ENCODE assay signal across 8 mouse cellular contexts in the genomic region with DNA sequence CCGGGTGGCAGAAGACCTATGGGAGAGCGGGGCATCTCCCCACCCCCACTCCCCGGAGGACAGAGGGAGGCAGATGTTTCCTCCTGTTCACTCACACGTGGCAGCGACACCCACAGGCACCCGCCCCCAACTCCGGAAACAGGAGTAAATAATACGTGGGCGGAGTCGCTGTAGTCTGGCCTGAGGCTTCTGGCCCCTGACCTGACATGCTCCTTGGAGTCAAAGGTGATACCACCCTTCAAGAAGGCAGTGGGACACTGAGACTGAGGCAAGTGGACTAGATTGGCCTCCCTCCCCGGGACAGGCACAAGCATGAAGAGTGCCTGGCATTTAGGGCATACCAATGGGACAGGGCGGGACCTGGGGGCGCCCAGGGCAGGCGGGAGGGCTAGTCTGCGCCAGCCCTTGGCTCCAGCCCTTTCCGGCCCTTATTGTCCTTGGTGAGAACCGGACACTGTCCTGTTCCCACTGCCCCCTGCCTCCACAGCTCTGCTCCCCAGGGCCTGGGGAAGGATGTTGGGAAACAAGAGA. TPM values are rescaled to one million over a fixed set of nuclear protein-coding genes. Genes with fewer than 3 reads are reported as not detected.
DNase-seq lines count a peak whose midpoint lies in the region; ATAC-seq and TF ChIP-seq lines count a peak whose summit lies in the region.

No protein-coding gene starts in this region.

- no peaks in the 10 kb centered on the region for H3K27me3 ChIP-seq in forebrain, postnatal 0 days (ENCODE audit: insufficient read depth, low read length)
- H3K27me3 ChIP-seq in forebrain, embryonic 12.5 days: peaks cover 20% of the 10 kb centered on the region; the same call in 1 of the 2 replicates
- H3K27me3 ChIP-seq in embryonic facial prominence, embryonic 11.5 days (ENCODE audit: control insufficient read depth, insufficient read depth, low read length): no peaks in the 10 kb centered on the region
- H3K27me3 ChIP-seq in hindbrain, embryonic 12.5 days: peaks cover 14% of the 10 kb centered on the region; the same call in 1 of the 2 replicates
- no peaks in the 10 kb centered on the region for H3K27me3 ChIP-seq in limb, embryonic 15.5 days
- H3K27me3 ChIP-seq in midbrain, postnatal 0 days (ENCODE audit: insufficient read depth, low read length): no peaks in the 10 kb centered on the region
- H3K27me3 ChIP-seq in thymus, adult 2 months (ENCODE audit: control insufficient read depth, insufficient read depth, low read length): no peaks in the 10 kb centered on the region

- no peak overlapping the region for H3K4me3 ChIP-seq in forebrain, postnatal 0 days (ENCODE audit: low read depth, low read length)
- no peak overlapping the region for H3K4me3 ChIP-seq in forebrain, embryonic 12.5 days (replicated peaks)
- H3K4me3 ChIP-seq in embryonic facial prominence, embryonic 11.5 days (ENCODE audit: low read depth, low read length): no peak overlapping the region
- no peak overlapping the region for H3K4me3 ChIP-seq in hindbrain, embryonic 12.5 days
- no peak overlapping the region for H3K4me3 ChIP-seq in limb, embryonic 15.5 days
- H3K4me3 ChIP-seq in midbrain, postnatal 0 days (ENCODE audit: low read depth, low read length): peak overlapping the region; percentile 1; the same call in 1 of the 2 replicates
- H3K4me3 ChIP-seq in thymus, adult 2 months (ENCODE audit: control insufficient read depth, insufficient read depth, low read length): peak overlapping the region; percentile 46

- DNase-seq in forebrain, postnatal 0 days: no peak
- peak; percentile 55 for DNase-seq in embryonic facial prominence, embryonic 11.5 days (ENCODE audit: low spot score)
- DNase-seq in midbrain, postnatal 0 days (ENCODE audit: low spot score): no peak
- peak; percentile 81 for DNase-seq in thymus, adult 2 months
- DNase-seq in layer of hippocampus, adult 9-10 months (ENCODE audit: low spot score): no peak

- no peak for TF ChIP-seq POLR2A in thymus, adult 2 months (IDR thresholded peaks at IDR 0.05; ENCODE audit: control insufficient read depth, extremely low read depth, insufficient read depth, low read length, poor library complexity)

- no peaks in the 10 kb centered on the region for H3K9me3 ChIP-seq in forebrain, postnatal 0 days (ENCODE audit: low read length)
- no peaks in the 10 kb centered on the region for H3K9me3 ChIP-seq in forebrain, embryonic 12.5 days
- no peaks in the 10 kb centered on the region for H3K9me3 ChIP-seq in embryonic facial prominence, embryonic 11.5 days (replicated peaks; ENCODE audit: control insufficient read depth, low read length)
- no peaks in the 10 kb centered on the region for H3K9me3 ChIP-seq in hindbrain, embryonic 12.5 days (replicated peaks)
- no peaks in the 10 kb centered on the region for H3K9me3 ChIP-seq in limb, embryonic 15.5 days
- no peaks in the 10 kb centered on the region for H3K9me3 ChIP-seq in midbrain, postnatal 0 days (ENCODE audit: low read length)

- WGBS in forebrain, postnatal 0 days: 15% methylated on average over 17 of the region's 17 CpGs
- 9% methylated on average over 17 of the region's 17 CpGs for WGBS in forebrain, embryonic 12.5 days
- 1% methylated on average over 17 of the region's 17 CpGs for WGBS in embryonic facial prominence, embryonic 11.5 days
- 4% methylated on average over 17 of the region's 17 CpGs for WGBS in hindbrain, embryonic 12.5 days
- WGBS in limb, embryonic 15.5 days: 6% methylated on average over 17 of the region's 17 CpGs
- 7% methylated on average over 17 of the region's 17 CpGs for WGBS in midbrain, postnatal 0 days
- WGBS in thymus, adult 2 months: 3% methylated on average over 17 of the region's 17 CpGs

- no peak overlapping the region for H3K9ac ChIP-seq in forebrain, postnatal 0 days
- H3K9ac ChIP-seq in forebrain, embryonic 12.5 days: no peak overlapping the region; the same call in 1 of the 2 replicates
- H3K9ac ChIP-seq in embryonic facial prominence, embryonic 11.5 days (replicated peaks; ENCODE audit: low read length): peak overlapping the region; percentile 22; the same call in 1 of the 2 replicates
- no peak overlapping the region for H3K9ac ChIP-seq in hindbrain, embryonic 12.5 days
- H3K9ac ChIP-seq in limb, embryonic 15.5 days: no peak overlapping the region
- H3K9ac ChIP-seq in midbrain, postnatal 0 days (replicated peaks; ENCODE audit: low read length, poor library complexity, severe bottlenecking): no peak overlapping the region

- TF ChIP-seq CTCF in forebrain, postnatal 0 days (IDR thresholded peaks at IDR 0.05; ENCODE audit: low read depth): no peak
- TF ChIP-seq CTCF in midbrain, postnatal 0 days (IDR thresholded peaks at IDR 0.05): no peak
- TF ChIP-seq CTCF in thymus, adult 2 months (IDR thresholded peaks at IDR 0.05; ENCODE audit: borderline replicate concordance, control insufficient read depth, extremely low read depth, insufficient read depth, low read length, poor library complexity): no peak

- peak; percentile 30; the same call in 1 of the 2 replicates for ATAC-seq in forebrain, postnatal 0 days
- ATAC-seq in forebrain, embryonic 12.5 days (ENCODE audit: low FRiP score): no peak
- peak; percentile 46; the same call in 1 of the 2 replicates for ATAC-seq in embryonic facial prominence, embryonic 11.5 days (replicated peaks; ENCODE audit: insufficient number of reproducible peaks, low FRiP score, low TSS enrichment, low read depth)
- ATAC-seq in hindbrain, embryonic 12.5 days (ENCODE audit: low FRiP score): 0 out of 2 replicates have a peak, but pooled peaks have one; percentile 7
- ATAC-seq in limb, embryonic 15.5 days (ENCODE audit: insufficient number of reproducible peaks, low FRiP score, low TSS enrichment, low read depth): no peak
- ATAC-seq in midbrain, postnatal 0 days (ENCODE audit: low FRiP score): no peak

- H3K4me1 ChIP-seq in forebrain, postnatal 0 days (ENCODE audit: insufficient read depth): no peaks in the 10 kb centered on the region
- H3K4me1 ChIP-seq in forebrain, embryonic 12.5 days: peaks cover 30% of the 10 kb centered on the region
- H3K4me1 ChIP-seq in embryonic facial prominence, embryonic 11.5 days (ENCODE audit: control insufficient read depth, insufficient read depth, low read length): peaks cover 4% of the 10 kb centered on the region
- H3K4me1 ChIP-seq in hindbrain, embryonic 12.5 days: peaks cover 24% of the 10 kb centered on the region
- peaks cover 31% of the 10 kb centered on the region for H3K4me1 ChIP-seq in limb, embryonic 15.5 days
- peaks cover 7% of the 10 kb centered on the region; the same call in 1 of the 2 replicates for H3K4me1 ChIP-seq in midbrain, postnatal 0 days (ENCODE audit: insufficient read depth, low read length)
- H3K4me1 ChIP-seq in thymus, adult 2 months (replicated peaks; ENCODE audit: control insufficient read depth, insufficient read depth, low read length): peaks cover 28% of the 10 kb centered on the region

- no peak overlapping the region for H3K4me2 ChIP-seq in forebrain, postnatal 0 days (ENCODE audit: low read depth)
- no peak overlapping the region for H3K4me2 ChIP-seq in forebrain, embryonic 12.5 days
- peak overlapping the region; percentile 34 for H3K4me2 ChIP-seq in embryonic facial prominence, embryonic 11.5 days (ENCODE audit: low read depth, low read length)
- peak overlapping the region; percentile 18; the same call in 1 of the 2 replicates for H3K4me2 ChIP-seq in hindbrain, embryonic 12.5 days (replicated peaks)
- H3K4me2 ChIP-seq in limb, embryonic 15.5 days: peak overlapping the region; percentile 25
- H3K4me2 ChIP-seq in midbrain, postnatal 0 days (ENCODE audit: low read depth, low read length, poor library complexity, severe bottlenecking): peak overlapping the region; percentile 21

- no peaks in the 10 kb centered on the region for H3K36me3 ChIP-seq in forebrain, postnatal 0 days (ENCODE audit: insufficient read depth)
- peaks cover 16% of the 10 kb centered on the region for H3K36me3 ChIP-seq in forebrain, embryonic 12.5 days (replicated peaks)
- H3K36me3 ChIP-seq in embryonic facial prominence, embryonic 11.5 days (replicated peaks; ENCODE audit: control insufficient read depth, insufficient read depth, low read depth, low read length): no peaks in the 10 kb centered on the region; the same call in 1 of the 2 replicates
- H3K36me3 ChIP-seq in hindbrain, embryonic 12.5 days: peaks cover 8% of the 10 kb centered on the region
- H3K36me3 ChIP-seq in limb, embryonic 15.5 days: peaks cover 18% of the 10 kb centered on the region
- H3K36me3 ChIP-seq in midbrain, postnatal 0 days (ENCODE audit: insufficient read depth, low read length): peaks cover 5% of the 10 kb centered on the region; the same call in 1 of the 2 replicates
- H3K36me3 ChIP-seq in thymus, adult 2 months (ENCODE audit: control insufficient read depth, insufficient read depth, low read length): no peaks in the 10 kb centered on the region

- H3K27ac ChIP-seq in forebrain, postnatal 0 days (ENCODE audit: low read depth, low read length): no peak overlapping the region
- no peak overlapping the region for H3K27ac ChIP-seq in forebrain, embryonic 12.5 days
- H3K27ac ChIP-seq in embryonic facial prominence, embryonic 11.5 days (replicated peaks; ENCODE audit: low read depth, low read length): no peak overlapping the region
- no peak overlapping the region for H3K27ac ChIP-seq in hindbrain, embryonic 12.5 days
- peak overlapping the region; percentile 11; the same call in 1 of the 2 replicates for H3K27ac ChIP-seq in limb, embryonic 15.5 days
- no peak overlapping the region for H3K27ac ChIP-seq in midbrain, postnatal 0 days (ENCODE audit: low read depth, low read length)
- no peak overlapping the region for H3K27ac ChIP-seq in thymus, adult 2 months (ENCODE audit: control insufficient read depth, insufficient read depth, low read length)

RNA-seq across cellular contexts. Expression of a gene that starts 5.3 kb away (rescaled TPM):
- 83.0 and 98.3 TPM in 2 replicates for total RNA-seq in forebrain, postnatal 0 days (2014; rRNA removed)
- 56.0 and 63.5 TPM in 2 replicates for polyA plus RNA-seq in forebrain, postnatal 0 days (2015; fragmentation: Nextera tagmentation; extraction: Ambion mirVana)
- polyA plus RNA-seq in forebrain, embryonic 12.5 days (2016; fragmentation: Nextera tagmentation; extraction: Ambion mirVana): 25.1 and 26.6 TPM in 2 replicates
- polyA plus RNA-seq in embryonic facial prominence, embryonic 11.5 days (2014; fragmentation: Nextera tagmentation; extraction: Ambion mirVana): 3.0 and 4.5 TPM in 2 replicates
- polyA plus RNA-seq in hindbrain, embryonic 12.5 days (2016; fragmentation: Nextera tagmentation; extraction: Ambion mirVana): 27.2 and 29.6 TPM in 2 replicates
- polyA plus RNA-seq in limb, embryonic 15.5 days (2015; fragmentation: Nextera tagmentation; extraction: Ambion mirVana): 4.0 and 4.7 TPM in 2 replicates
- total RNA-seq in midbrain, postnatal 0 days (2014; rRNA removed): 112 and 124 TPM in 2 replicates
- polyA plus RNA-seq in midbrain, postnatal 0 days (2015; fragmentation: Nextera tagmentation; extraction: Ambion mirVana): 69.1 TPM in 2 replicates
- 12.1 and 13.0 TPM in 2 replicates for polyA plus RNA-seq in thymus, adult 2 months (2012; rRNA removed)

RNA-seq across cellular contexts. Expression of a gene that starts 5.7 kb away (rescaled TPM):
- total RNA-seq in forebrain, postnatal 0 days (2014; rRNA removed): 67.0 and 68.1 TPM in 2 replicates
- polyA plus RNA-seq in forebrain, postnatal 0 days (2015; fragmentation: Nextera tagmentation; extraction: Ambion mirVana): 221 and 244 TPM in 2 replicates
- polyA plus RNA-seq in forebrain, embryonic 12.5 days (2016; fragmentation: Nextera tagmentation; extraction: Ambion mirVana): 249 and 252 TPM in 2 replicates
- 287 and 288 TPM in 2 replicates for polyA plus RNA-seq in embryonic facial prominence, embryonic 11.5 days (2014; fragmentation: Nextera tagmentation; extraction: Ambion mirVana)
- polyA plus RNA-seq in hindbrain, embryonic 12.5 days (2016; fragmentation: Nextera tagmentation; extraction: Ambion mirVana): 247 and 271 TPM in 2 replicates
- 307 and 334 TPM in 2 replicates for polyA plus RNA-seq in limb, embryonic 15.5 days (2015; fragmentation: Nextera tagmentation; extraction: Ambion mirVana)
- total RNA-seq in midbrain, postnatal 0 days (2014; rRNA removed): 74.7 and 93.9 TPM in 2 replicates
- 219 TPM in 2 replicates for polyA plus RNA-seq in midbrain, postnatal 0 days (2015; fragmentation: Nextera tagmentation; extraction: Ambion mirVana)
- polyA plus RNA-seq in thymus, adult 2 months (2012; rRNA removed): 171 and 183 TPM in 2 replicates

RNA-seq across cellular contexts. Expression of a gene that starts 7.7 kb away (rescaled TPM):
- 66.7 and 160 TPM in 2 replicates for total RNA-seq in forebrain, postnatal 0 days (2014; rRNA removed)
- 74.9 and 96.8 TPM in 2 replicates for polyA plus RNA-seq in forebrain, postnatal 0 days (2015; fragmentation: Nextera tagmentation; extraction: Ambion mirVana)
- 79.1 and 84.3 TPM in 2 replicates for polyA plus RNA-seq in forebrain, embryonic 12.5 days (2016; fragmentation: Nextera tagmentation; extraction: Ambion mirVana)
- polyA plus RNA-seq in embryonic facial prominence, embryonic 11.5 days (2014; fragmentation: Nextera tagmentation; extraction: Ambion mirVana): 82.4 and 87.9 TPM in 2 replicates
- 63.9 and 86.7 TPM in 2 replicates for polyA plus RNA-seq in hindbrain, embryonic 12.5 days (2016; fragmentation: Nextera tagmentation; extraction: Ambion mirVana)
- 131 and 161 TPM in 2 replicates for polyA plus RNA-seq in limb, embryonic 15.5 days (2015; fragmentation: Nextera tagmentation; extraction: Ambion mirVana)
- total RNA-seq in midbrain, postnatal 0 days (2014; rRNA removed): 198 and 223 TPM in 2 replicates
- 69.4 and 81.1 TPM in 2 replicates for polyA plus RNA-seq in midbrain, postnatal 0 days (2015; fragmentation: Nextera tagmentation; extraction: Ambion mirVana)
- 477 and 588 TPM in 2 replicates for polyA plus RNA-seq in thymus, adult 2 months (2012; rRNA removed)

RNA-seq across cellular contexts. Expression of a gene that starts 18.9 kb away (rescaled TPM):
- 22.1 and 26.7 TPM in 2 replicates for total RNA-seq in forebrain, postnatal 0 days (2014; rRNA removed)
- polyA plus RNA-seq in forebrain, postnatal 0 days (2015; fragmentation: Nextera tagmentation; extraction: Ambion mirVana): 34.8 and 36.8 TPM in 2 replicates
- polyA plus RNA-seq in forebrain, embryonic 12.5 days (2016; fragmentation: Nextera tagmentation; extraction: Ambion mirVana): 28.6 and 29.7 TPM in 2 replicates
- polyA plus RNA-seq in embryonic facial prominence, embryonic 11.5 days (2014; fragmentation: Nextera tagmentation; extraction: Ambion mirVana): 39.8 and 45.7 TPM in 2 replicates
- polyA plus RNA-seq in hindbrain, embryonic 12.5 days (2016; fragmentation: Nextera tagmentation; extraction: Ambion mirVana): 44.9 and 46.8 TPM in 2 replicates
- 91.9 and 92.8 TPM in 2 replicates for polyA plus RNA-seq in limb, embryonic 15.5 days (2015; fragmentation: Nextera tagmentation; extraction: Ambion mirVana)
- 22.8 and 32.0 TPM in 2 replicates for total RNA-seq in midbrain, postnatal 0 days (2014; rRNA removed)
- 42.4 and 48.7 TPM in 2 replicates for polyA plus RNA-seq in midbrain, postnatal 0 days (2015; fragmentation: Nextera tagmentation; extraction: Ambion mirVana)
- polyA plus RNA-seq in thymus, adult 2 months (2012; rRNA removed): 196 and 251 TPM in 2 replicates

RNA-seq across cellular contexts. Expression of a gene that starts 22.6 kb away (rescaled TPM):
- 1.3 and 1.6 TPM in 2 replicates for total RNA-seq in forebrain, postnatal 0 days (2014; rRNA removed)
- 0.27 and 0.35 TPM in 2 replicates for polyA plus RNA-seq in forebrain, postnatal 0 days (2015; fragmentation: Nextera tagmentation; extraction: Ambion mirVana)
- 3.8 and 4.7 TPM in 2 replicates for polyA plus RNA-seq in forebrain, embryonic 12.5 days (2016; fragmentation: Nextera tagmentation; extraction: Ambion mirVana)
- polyA plus RNA-seq in embryonic facial prominence, embryonic 11.5 days (2014; fragmentation: Nextera tagmentation; extraction: Ambion mirVana): 0.90 and 1.3 TPM in 2 replicates
- 1.5 and 1.6 TPM in 2 replicates for polyA plus RNA-seq in hindbrain, embryonic 12.5 days (2016; fragmentation: Nextera tagmentation; extraction: Ambion mirVana)
- 0.64 and 0.68 TPM in 2 replicates for polyA plus RNA-seq in limb, embryonic 15.5 days (2015; fragmentation: Nextera tagmentation; extraction: Ambion mirVana)
- 2.8 and 3.8 TPM in 2 replicates for total RNA-seq in midbrain, postnatal 0 days (2014; rRNA removed)
- 0.52 and 1.5 TPM in 2 replicates for polyA plus RNA-seq in midbrain, postnatal 0 days (2015; fragmentation: Nextera tagmentation; extraction: Ambion mirVana)
- polyA plus RNA-seq in thymus, adult 2 months (2012; rRNA removed): 14.1 and 14.4 TPM in 2 replicates

Comparison
In these comparisons a context has a peak if more than half of its experiments do, and no peak if none do; other contexts are left out.
1. ATAC-seq: peak in forebrain, postnatal 0 days (single experiment), embryonic facial prominence, embryonic 11.5 days (single experiment) and hindbrain, embryonic 12.5 days (single experiment); none in forebrain, embryonic 12.5 days (single experiment), limb, embryonic 15.5 days (single experiment) and midbrain, postnatal 0 days (single experiment).
2. DNase-seq: peak in embryonic facial prominence, embryonic 11.5 days (single experiment) and thymus, adult 2 months (single experiment); none in forebrain, postnatal 0 days (single experiment), midbrain, postnatal 0 days (single experiment) and layer of hippocampus, adult 9-10 months (single experiment).
3. H3K4me2 ChIP-seq: peak in embryonic facial prominence, embryonic 11.5 days (single experiment), hindbrain, embryonic 12.5 days (single experiment), limb, embryonic 15.5 days (single experiment) and midbrain, postnatal 0 days (single experiment); none in forebrain, postnatal 0 days (single experiment) and forebrain, embryonic 12.5 days (single experiment).
4. H3K4me3 ChIP-seq: peak in midbrain, postnatal 0 days (single experiment) and thymus, adult 2 months (single experiment); none in forebrain, postnatal 0 days (single experiment), forebrain, embryonic 12.5 days (single experiment), embryonic facial prominence, embryonic 11.5 days (single experiment), hindbrain, embryonic 12.5 days (single experiment) and limb, embryonic 15.5 days (single experiment).